Mouse (Mus musculus) erythroblast, embryonic 14.5 days (primary cell): ENCODE data around the gene Adam8.

Experiments used
- GATA1 ChIP-seq: IDR thresholded peaks from 2 replicates; pipeline ENCODE4 v1.6.1; 2012; ENCODE audit warnings: low read length, inconsistent platforms, mixed read lengths
- TAL1 ChIP-seq: IDR thresholded peaks from 3 replicates; pipeline ENCODE4 v1.6.1; 2012; ENCODE audit warnings: low read length, inconsistent platforms, mixed read lengths

- TF ChIP-seq TAL1: no peak
- no peak for TF ChIP-seq GATA1
Measured at GRCm38 (mm10) chr7:139930732-139931131, 61.6 kb downstream of the Adam8 start.
